Mouse (Mus musculus) heart, adult 2 months (tissue): ENCODE data around the gene Itpkb. TPM values are rescaled to one million over a fixed set of nuclear protein-coding genes. Genes with fewer than 3 reads are reported as not detected.

Experiments
- DNase-seq, 2 experiments: peaks; one replicate each; pipeline ENCODE4 v3.0.0; 2021
- H3K27ac ChIP-seq: fragments of 200-600 bp; 2 replicates; pipeline ENCODE4 v1.8.1; 2022
- H3K27me3 ChIP-seq: fragments of 200-500 bp; 2 replicates; pipeline ENCODE4 v1.6.1; 2012; ENCODE audit warnings: mild to moderate bottlenecking, low read length, inconsistent platforms, mixed read lengths; ENCODE audit not compliant: control insufficient read depth, insufficient read depth
- H3K36me3 ChIP-seq: fragments of 200-500 bp; 2 replicates; pipeline ENCODE4 v1.6.1; 2012; ENCODE audit warnings: low read length, inconsistent platforms; ENCODE audit not compliant: control insufficient read depth, insufficient read depth
- H3K4me1 ChIP-seq: fragments of 200-500 bp; 2 replicates; pipeline ENCODE4 v1.6.1; 2011; ENCODE audit warnings: low read length; ENCODE audit not compliant: control insufficient read depth, insufficient read depth
- H3K4me3 ChIP-seq: fragments of 200-600 bp; 2 replicates; pipeline ENCODE4 v1.8.1; 2022
- H3K79me2 ChIP-seq: fragments of 200-500 bp; replicated peaks from 2 replicates; pipeline ENCODE4 v1.6.1; 2012; ENCODE audit warnings: mild to moderate bottlenecking, inconsistent platforms, low read length, moderate library complexity, mixed read lengths; ENCODE audit not compliant: control insufficient read depth, insufficient read depth
- H3K9ac ChIP-seq: fragments of 200-500 bp; 2 replicates; pipeline ENCODE4 v1.6.1; 2012; ENCODE audit warnings: low read depth, mild to moderate bottlenecking, control low read depth, inconsistent platforms, low read length, mixed read lengths
- CTCF ChIP-seq: fragments of 200-600 bp; IDR thresholded peaks from 2 replicates; pipeline ENCODE4 v1.8.1; 2022; ENCODE audit warnings: antibody characterized with exemption, mild to moderate bottlenecking, moderate library complexity
- EP300 ChIP-seq: fragments of 200-500 bp; IDR thresholded peaks from 2 replicates; pipeline ENCODE4 v1.6.1; 2011; ENCODE audit warnings: low read depth, low read length, control low read depth; ENCODE audit not compliant: insufficient read depth
- POLR2A ChIP-seq: fragments of 200-500 bp; IDR thresholded peaks from 2 replicates; pipeline ENCODE4 v1.6.1; 2011; ENCODE audit warnings: mild to moderate bottlenecking, low read depth, low read length, control low read depth; ENCODE audit not compliant: insufficient read depth
- WGBS: fragments of 180-500 bp; shearing (Covaris S2); methylation state at CpG from one replicate; pipeline ENCODE4 v1.1.7; 2018; 5-methylcytosine and 5-hydroxymethylcytosine counted together
- intact Hi-C: fragments of 180-260 bp; cut with DNase I; formaldehyde crosslinking; loops from one replicate; pipeline ENCODE4 v1.15.1; 2025
- polyA plus RNA-seq: library from polyadenylated mRNA; depleted of rRNA; stranded (reverse); fragments of >200 nt; gene quantifications from 2 replicates; pipeline ENCODE4 v1.2.3, GENCODE M21; 2012
- total RNA-seq, 2 experiments: library from RNA; stranded (reverse); gene quantifications; 2 replicates each; pipeline ENCODE4 v1.2.3; 2021

Itpkb gene
- total and polyA plus RNA-seq, 3 experiments: 21.5 to 50.7 (median 50.0) TPM

DNA sequence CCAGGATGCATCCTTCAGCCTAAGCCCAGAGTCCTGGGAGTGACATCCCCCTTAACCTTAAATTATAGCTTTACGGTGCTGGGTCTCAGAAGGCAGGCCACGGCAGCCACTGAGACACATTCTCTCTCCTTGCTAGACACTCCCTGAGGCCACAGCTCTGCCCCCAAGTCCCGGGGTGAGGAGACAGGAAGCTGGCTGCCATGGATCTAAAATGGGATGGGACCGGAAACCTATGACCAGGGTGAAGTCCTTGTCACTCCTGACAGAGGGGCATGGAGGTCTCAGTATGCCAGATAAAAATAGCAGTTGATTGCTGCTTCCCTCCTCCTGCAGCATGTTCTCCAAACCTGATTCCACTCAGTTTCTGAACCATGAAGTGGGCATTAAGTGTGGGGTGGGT, 23.8 kb downstream of the Itpkb start:
- Histone ChIP-seq H3K9ac (no peak overlapping the region), H3K36me3 (peaks cover 3% of the 10 kb centered on the region; the same call in 1 of the 2 replicates), H3K4me3 (no peak overlapping the region), H3K27me3 (no peaks in the 10 kb centered on the region), H3K27ac (peak overlapping the region; percentile 48), H3K4me1 (peaks cover 44% of the 10 kb centered on the region), H3K79me2 (no peaks in the 10 kb centered on the region; the same call in none of the 2 replicates)
- intact Hi-C loops: no loop called here
- 21% methylated on average over 4 of the region's 4 CpGs for WGBS
- TF ChIP-seq CTCF: no peak
- no peak for TF ChIP-seq POLR2A
- TF ChIP-seq EP300: no peak
- DNase-seq: no peak

DNA sequence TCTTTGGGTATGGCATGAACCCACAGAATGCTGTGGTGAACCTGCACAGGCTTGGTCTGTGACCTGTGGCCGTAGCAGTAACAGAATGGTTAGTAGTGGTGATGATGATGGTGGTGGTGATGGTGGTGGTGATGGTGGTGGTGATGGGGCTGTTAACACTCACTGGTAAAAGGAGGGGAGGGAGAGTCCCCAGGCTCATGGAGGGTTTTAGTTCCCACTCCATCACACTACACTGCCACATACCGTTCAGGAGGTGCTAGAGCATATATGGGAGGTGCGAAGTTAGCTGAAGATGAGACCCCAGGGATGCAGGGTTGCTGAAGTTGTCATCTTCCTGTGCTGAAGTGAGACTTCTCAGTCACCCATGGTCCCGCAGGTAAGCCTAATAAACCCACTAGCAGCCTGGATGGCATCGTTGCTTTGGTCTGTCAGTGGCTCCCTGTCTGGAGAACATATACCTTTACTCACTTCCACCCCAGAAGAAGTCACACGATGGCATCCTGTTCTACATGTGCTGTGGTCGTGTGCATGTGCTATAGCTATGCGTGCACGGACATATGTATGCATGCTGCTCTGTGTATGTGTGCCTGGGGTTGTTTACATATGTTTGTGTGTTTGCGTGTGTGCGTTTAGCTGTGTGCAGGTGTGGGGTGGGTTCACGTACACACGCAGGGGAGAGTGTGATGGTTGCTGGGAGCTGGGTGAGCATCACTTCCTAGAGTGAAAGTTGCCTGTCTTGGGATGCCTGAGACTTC, 24.9 kb downstream of the Itpkb start:
- TF ChIP-seq CTCF: no peak
- Histone ChIP-seq H3K27me3 (no peaks in the 10 kb centered on the region), H3K79me2 (no peaks in the 10 kb centered on the region; the same call in none of the 2 replicates), H3K36me3 (peaks cover 3% of the 10 kb centered on the region; the same call in 1 of the 2 replicates), H3K4me3 (no peak overlapping the region), H3K27ac (peak overlapping the region; percentile 61), H3K4me1 (peaks cover 49% of the 10 kb centered on the region), H3K9ac (no peak overlapping the region)
- intact Hi-C loops: no loop called here
- DNase-seq: no peak
- 66% methylated on average over 13 of the region's 13 CpGs for WGBS

DNA sequence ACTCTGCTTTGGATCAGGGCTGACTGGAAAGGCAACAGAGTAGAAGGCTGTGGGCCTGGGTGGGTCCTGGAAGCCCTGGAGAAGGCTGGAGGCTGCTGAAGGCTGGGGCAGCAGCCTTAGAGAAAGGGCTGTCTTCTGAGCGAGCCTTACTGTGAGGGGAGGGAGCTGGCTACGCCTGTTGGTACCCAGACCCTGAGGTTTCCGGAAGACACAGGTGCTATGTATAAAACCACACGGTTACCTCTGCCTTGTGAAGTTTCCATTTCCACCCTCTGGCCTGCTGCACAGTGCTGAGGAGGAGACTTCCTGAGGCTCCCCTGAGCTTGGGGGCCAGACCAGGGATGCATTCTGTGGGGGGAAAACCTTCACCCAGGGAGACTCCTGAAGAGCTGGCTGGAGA, 25.9 kb downstream of the Itpkb start:
- H3K27me3 ChIP-seq: no peaks in the 10 kb centered on the region
- no peaks in the 10 kb centered on the region; the same call in 1 of the 2 replicates for H3K79me2 ChIP-seq
- TF ChIP-seq EP300 (no peak), POLR2A (no peak), CTCF (no peak)
- H3K4me3 ChIP-seq: no peak overlapping the region
- H3K36me3 ChIP-seq: peaks cover 3% of the 10 kb centered on the region; the same call in 1 of the 2 replicates
- peaks cover 50% of the 10 kb centered on the region for H3K4me1 ChIP-seq
- no peak overlapping the region for H3K9ac ChIP-seq
- 50% methylated on average over 4 of the region's 4 CpGs for WGBS
- H3K27ac ChIP-seq: peak overlapping the region; percentile 61
- intact Hi-C loops: no loop called here
- DNase-seq: peak in 1 of 2 experiments; percentile 41

DNA sequence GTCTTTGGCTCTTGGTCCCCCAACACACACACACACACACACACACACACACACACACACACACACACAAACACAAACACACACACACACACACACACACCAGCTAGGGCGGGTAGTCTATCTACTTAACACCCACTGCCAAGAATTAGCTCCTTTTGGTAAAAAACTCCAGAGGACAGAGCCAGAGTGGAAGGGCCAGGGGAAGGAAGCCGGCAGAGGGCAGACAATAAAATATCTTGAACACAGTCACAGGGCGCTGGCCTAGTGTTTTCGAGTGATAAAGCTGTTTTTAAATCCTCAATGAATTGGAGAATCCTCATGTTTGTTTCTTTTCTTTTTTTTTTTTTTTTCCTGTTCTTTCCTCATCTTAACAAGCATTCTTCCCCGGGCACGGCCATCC, 26.6 kb downstream of the Itpkb start:
- Histone ChIP-seq H3K9ac (no peak overlapping the region), H3K36me3 (peaks cover 3% of the 10 kb centered on the region; the same call in 1 of the 2 replicates), H3K27ac (peak overlapping the region; percentile 65), H3K4me1 (peaks cover 46% of the 10 kb centered on the region), H3K27me3 (no peaks in the 10 kb centered on the region), H3K4me3 (no peak overlapping the region), H3K79me2 (peaks cover 3% of the 10 kb centered on the region)
- 44% methylated on average over 6 of the region's 6 CpGs for WGBS
- no peak for DNase-seq
- intact Hi-C loops: no loop called here
- TF ChIP-seq EP300 (0 out of 2 replicates have a peak, but pooled peaks have one; percentile 16), POLR2A (no peak), CTCF (peak; percentile 49)

DNA sequence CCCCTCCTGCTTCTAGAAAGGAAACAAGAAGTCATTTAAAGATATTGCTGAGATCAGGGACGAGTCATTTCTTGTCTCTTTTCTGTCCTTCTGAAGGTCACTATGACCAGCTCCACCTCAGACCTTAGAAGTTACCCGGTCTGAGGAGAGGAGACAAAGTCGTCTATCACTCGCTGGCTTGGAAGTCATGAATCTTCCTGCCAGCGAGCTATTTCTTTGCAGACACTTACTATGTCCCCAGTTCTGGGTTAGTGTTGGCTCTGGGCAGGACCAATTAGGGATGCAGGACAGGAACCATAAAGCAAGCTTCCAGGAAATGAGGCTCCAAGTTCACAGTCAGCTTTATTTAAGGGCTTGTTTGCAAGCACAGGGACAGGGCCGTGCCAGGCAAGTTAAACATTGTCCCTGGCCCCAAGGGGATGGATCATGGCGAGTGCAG, 27.6 kb downstream of the Itpkb start:
- DNase-seq: no peak
- H3K36me3 ChIP-seq: peaks cover 6% of the 10 kb centered on the region
- no peak overlapping the region for H3K9ac ChIP-seq
- intact Hi-C loops: no loop called here
- H3K4me1 ChIP-seq: peaks cover 42% of the 10 kb centered on the region
- peaks cover 3% of the 10 kb centered on the region for H3K79me2 ChIP-seq
- peak overlapping the region; percentile 65 for H3K27ac ChIP-seq
- 36% methylated on average over 7 of the region's 7 CpGs for WGBS
- H3K4me3 ChIP-seq: no peak overlapping the region
- no peak for TF ChIP-seq EP300
- no peaks in the 10 kb centered on the region for H3K27me3 ChIP-seq

DNA sequence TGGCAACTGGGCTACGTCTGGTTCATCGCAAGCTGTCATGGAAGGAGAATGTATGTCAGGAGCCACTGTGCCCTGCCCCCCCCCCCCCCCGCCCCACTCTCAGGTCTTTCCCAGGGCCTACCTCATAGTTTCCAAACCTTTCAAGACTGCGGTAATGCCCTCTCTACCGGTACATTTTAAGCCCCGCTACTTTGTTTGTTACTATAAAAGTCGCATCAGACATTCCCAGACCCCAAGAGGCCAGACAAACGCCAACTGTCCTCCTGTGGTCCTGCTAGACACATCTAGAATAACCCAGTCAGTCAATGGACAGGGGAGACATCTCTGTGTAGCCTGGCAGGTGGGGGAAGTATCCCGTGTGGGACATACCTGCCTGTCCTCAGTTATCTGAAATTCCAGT, 28.2 kb downstream of the Itpkb start:
- no peak for DNase-seq
- no peak overlapping the region for H3K9ac ChIP-seq
- WGBS: 57% methylated on average over 9 of the region's 9 CpGs
- H3K79me2 ChIP-seq: peaks cover 3% of the 10 kb centered on the region
- TF ChIP-seq CTCF (no peak), POLR2A (no peak), EP300 (no peak)
- no peak overlapping the region for H3K4me3 ChIP-seq
- intact Hi-C loops: no loop called here
- peaks cover 6% of the 10 kb centered on the region for H3K36me3 ChIP-seq
- peaks cover 43% of the 10 kb centered on the region for H3K4me1 ChIP-seq
- H3K27ac ChIP-seq: peak overlapping the region; percentile 65
- H3K27me3 ChIP-seq: no peaks in the 10 kb centered on the region
